ENCODE assay signal across 10 mouse cellular contexts in genomic region chr9:102632923-102633537, GRCm38 (mm10). TPM values are rescaled to one million over a fixed set of nuclear protein-coding genes. Genes with fewer than 3 reads are reported as not detected.
DNase-seq lines count a peak whose midpoint lies in the region; ATAC-seq and TF ChIP-seq lines count a peak whose summit lies in the region.
"Had no signal": no experiment of that assay in that cellular context is flagged by ENCODE, and none has a peak within 500 bp of the region (broad histone marks: within the 10 kb centered on the region; RNA-seq: fewer than 3 reads in every experiment).

No protein-coding gene starts in this region.

- TF ChIP-seq CTCF in G1E (IDR thresholded peaks at IDR 0.05; ENCODE audit: low read depth, low read length), result peak; percentile 65

- no peak for ATAC-seq in kidney, embryonic 16.5 days (ENCODE audit: low FRiP score, low TSS enrichment)
- ATAC-seq in G1E (ENCODE audit: extremely low read depth, insufficient number of reproducible peaks, low FRiP score, poor library complexity, severe bottlenecking), result no peak; the same call in 1 of the 2 replicates

- H3K4me2 ChIP-seq in kidney, embryonic 16.5 days (replicated peaks; ENCODE audit: low read depth, low read length), result no peak overlapping the region
- H3K4me2 ChIP-seq: embryonic facial prominence, embryonic 12.5 days; midbrain, embryonic 12.5 days had no signal

- no peaks in the 10 kb centered on the region for H3K9me3 ChIP-seq in kidney, embryonic 16.5 days (ENCODE audit: low read length)
- H3K9me3 ChIP-seq in G1E (replicated peaks), result no peaks in the 10 kb centered on the region
- H3K9me3 ChIP-seq: embryonic facial prominence, embryonic 12.5 days; midbrain, embryonic 12.5 days had no signal

- 48% methylated on average over 1 of the region's 1 CpGs for WGBS in kidney, embryonic 16.5 days

- H3K27me3 ChIP-seq in kidney, embryonic 16.5 days (ENCODE audit: insufficient read depth, low read length), result no peaks in the 10 kb centered on the region
- peaks cover 6% of the 10 kb centered on the region for H3K27me3 ChIP-seq in G1E (ENCODE audit: insufficient read depth, low read length)
- H3K27me3 ChIP-seq: embryonic facial prominence, embryonic 12.5 days; midbrain, embryonic 12.5 days had no signal

- no peak overlapping the region for H3K27ac ChIP-seq in kidney, embryonic 16.5 days (ENCODE audit: low read length)
- H3K27ac ChIP-seq: midbrain, embryonic 12.5 days had no signal

- peak; percentile 44 for DNase-seq in kidney, adult 11 months
- peak; percentile 36 for DNase-seq in G1E (ENCODE audit: low spot score)
- peak; percentile 84 for DNase-seq in embryo, embryonic 10 days (ENCODE audit: low spot score)
- peak; percentile 73 for DNase-seq in heart, postnatal 4 days
- peak; percentile 48 for DNase-seq in layer of hippocampus, adult 9-11 months
- peak; percentile 83 for DNase-seq in mesoderm, embryonic 11.5 days (ENCODE audit: low read depth, low spot score)
- peak; percentile 59 for DNase-seq in thymus, postnatal 14 days

- H3K9ac ChIP-seq in kidney, embryonic 16.5 days (replicated peaks; ENCODE audit: low read length), result no peak overlapping the region
- H3K9ac ChIP-seq: embryonic facial prominence, embryonic 12.5 days; midbrain, embryonic 12.5 days had no signal

- H3K4me1 ChIP-seq in kidney, embryonic 16.5 days (ENCODE audit: insufficient read depth, low read length), result peaks cover 6% of the 10 kb centered on the region; the same call in 1 of the 2 replicates
- H3K4me1 ChIP-seq in G1E (ENCODE audit: insufficient read depth, low read depth, low read length), result peaks cover 15% of the 10 kb centered on the region
- H3K4me1 ChIP-seq: midbrain, embryonic 12.5 days had no signal

- no peak overlapping the region for H3K4me3 ChIP-seq in kidney, embryonic 16.5 days (ENCODE audit: low read length)
- no peak overlapping the region for H3K4me3 ChIP-seq in G1E (ENCODE audit: low read depth, low read length)
- H3K4me3 ChIP-seq: embryonic facial prominence, embryonic 12.5 days; midbrain, embryonic 12.5 days had no signal

- H3K36me3 ChIP-seq in kidney, embryonic 16.5 days (ENCODE audit: insufficient read depth, low read length), result peaks cover 8% of the 10 kb centered on the region; the same call in 1 of the 2 replicates
- peaks cover 70% of the 10 kb centered on the region for H3K36me3 ChIP-seq in G1E (replicated peaks)

RNA-seq across cellular contexts. Expression of gene Cep63, which starts 6.7 kb away (rescaled TPM):
- polyA plus RNA-seq in kidney, embryonic 16.5 days (2015; fragmentation: Nextera tagmentation; extraction: Ambion mirVana), result 56.5 and 60.6 TPM in 2 replicates
- 15.0 and 18.8 TPM in 2 replicates for total RNA-seq in G1E (2014; fragmentation: Nextera tagmentation)
- total RNA-seq in G1E (2017), result 28.4 and 34.6 TPM in 2 replicates
- 9.8 and 15.0 TPM in 2 replicates for polyA plus RNA-seq in G1E (2012)
- 10 to 100 TPM; 42.4 to 47.6 TPM for total RNA-seq in heart, postnatal 4 days (2021)

RNA-seq across cellular contexts. Expression of gene Anapc13, which starts 6.9 kb away (rescaled TPM):
- 171 and 179 TPM in 2 replicates for polyA plus RNA-seq in kidney, embryonic 16.5 days (2015; fragmentation: Nextera tagmentation; extraction: Ambion mirVana)
- 36.5 and 39.3 TPM in 2 replicates for total RNA-seq in G1E (2014; fragmentation: Nextera tagmentation)
- total RNA-seq in G1E (2017), result 103 and 137 TPM in 2 replicates
- 35.0 and 55.8 TPM in 2 replicates for polyA plus RNA-seq in G1E (2012)
- 100 to 1,000 TPM; 280 to 292 TPM for total RNA-seq in heart, postnatal 4 days (2021)
